Mouse (Mus musculus): ENCODE measurements around the gene F5.
A peak's percentile ranks its signal among the peaks of the same experiment; 100 is the strongest.
"Not testable (repeated sequence)": the region's sequence is repeated elsewhere in the genome, so short reads cannot be mapped to it uniquely, and the experiment has no call there.

Gene F5

GRCm38 (mm10) chr1:164231937-164232570, 80.4 kb downstream of the F5 start:
- not testable (repeated sequence) for DNase-seq (ENCODE audit: inconsistent age in 2 of 2, low spot score in 1 of 2)

GRCm38 (mm10) chr1:164233447-164233846, 81.8 kb downstream of the F5 start:
- DNase-seq (ENCODE audit: inconsistent age in 2 of 2, low spot score in 1 of 2) = no peak

GRCm38 (mm10) chr1:164235078-164235477, 83.4 kb downstream of the F5 start:
- peak in 1 of 2 experiments; percentile 5 for DNase-seq (ENCODE audit: inconsistent age in 2 of 2, low spot score in 1 of 2)

- DNase-seq (ENCODE audit: inconsistent age in 2 of 2, low spot score in 1 of 2) = peak; percentile 35 to 44
These were observed 84.4 kb downstream of the F5 start for GRCm38 (mm10) chr1:164236078-164236477.

GRCm38 (mm10) chr1:164241494-164241893, 89.9 kb downstream of the F5 start:
- DNase-seq (ENCODE audit: inconsistent age in 2 of 2, low spot score in 1 of 2) = no peak

- peak; percentile 76 to 85 for DNase-seq (ENCODE audit: inconsistent age in 2 of 2, low spot score in 1 of 2)
These were observed 91.2 kb downstream of the F5 start for GRCm38 (mm10) chr1:164242809-164243208.

- DNase-seq (ENCODE audit: inconsistent age in 2 of 2, low spot score in 1 of 2) = peak; percentile 40 to 73
These were observed 95.8 kb downstream of the F5 start for GRCm38 (mm10) chr1:164247442-164247841.

GRCm38 (mm10) chr1:164247971-164248370, 96.3 kb downstream of the F5 start:
- DNase-seq (ENCODE audit: inconsistent age in 2 of 2, low spot score in 1 of 2) = peak; percentile 45 to 80

- DNase-seq (ENCODE audit: inconsistent age in 2 of 2, low spot score in 1 of 2) = peak; percentile 99
These were observed 97.1 kb downstream of the F5 start, which contains the start of gene Slc19a2 for GRCm38 (mm10) chr1:164248465-164249331. Slc19a2 (plus strand) TSS chr1:164249046.

- DNase-seq (ENCODE audit: inconsistent age in 2 of 2, low spot score in 1 of 2) = no peak
These were observed 97.7 kb downstream of the F5 start for GRCm38 (mm10) chr1:164249332-164249711.

GRCm38 (mm10) chr1:164250391-164251150, 98.9 kb downstream of the F5 start:
- peak; percentile 37 to 78 for DNase-seq (ENCODE audit: inconsistent age in 2 of 2, low spot score in 1 of 2)

GRCm38 (mm10) chr1:164251438-164251837, 99.8 kb downstream of the F5 start:
- no peak for DNase-seq (ENCODE audit: inconsistent age in 2 of 2, low spot score in 1 of 2)

GRCm38 (mm10) chr1:164252551-164252950, 100.9 kb downstream of the F5 start:
- DNase-seq (ENCODE audit: inconsistent age in 2 of 2, low spot score in 1 of 2) = no peak

GRCm38 (mm10) chr1:164254836-164255235, 103.2 kb downstream of the F5 start:
- peak; percentile 38 to 76 for DNase-seq (ENCODE audit: inconsistent age in 2 of 2, low spot score in 1 of 2)

- no peak for DNase-seq (ENCODE audit: inconsistent age in 2 of 2, low spot score in 1 of 2)
These were observed 108.8 kb downstream of the F5 start for GRCm38 (mm10) chr1:164260171-164261028.

GRCm38 (mm10) chr1:164261553-164261952, 109.9 kb downstream of the F5 start:
- DNase-seq (ENCODE audit: inconsistent age in 2 of 2, low spot score in 1 of 2) = peak; percentile 78 to 91
